Mouse (Mus musculus): Measurements from ENCODE around the gene Tnk1. TPM values are rescaled to one million over a fixed set of nuclear protein-coding genes. Genes with fewer than 3 reads are reported as not detected.

Tnk1 gene
- polyA plus RNA-seq, 1 experiment from 2014 or later = 0.32 TPM

GRCm38 (mm10) chr11:69804652-69804940 is 53.9 kb downstream of the Tnk1 start:
- Histone ChIP-seq H3K4me3 (ENCODE audit: low read depth, low read length) (no peak overlapping the region; the same call in 1 of the 2 replicates), H3K9me3 (replicated peaks; ENCODE audit: control insufficient read depth, low read length) (no peaks in the 10 kb centered on the region), H3K4me1 (ENCODE audit: control insufficient read depth, insufficient read depth, low read length) (peaks cover 37% of the 10 kb centered on the region), H3K27ac (ENCODE audit: low read depth, low read length) (no peak overlapping the region), H3K4me2 (ENCODE audit: low read length) (peak overlapping the region; percentile 98; the same call in 1 of the 2 replicates), H3K27me3 (replicated peaks; ENCODE audit: control insufficient read depth, insufficient read depth, low read length) (peaks cover 27% of the 10 kb centered on the region), H3K36me3 (ENCODE audit: control insufficient read depth, insufficient read depth, low read length) (no peaks in the 10 kb centered on the region), H3K9ac (ENCODE audit: low read length) (peak overlapping the region; percentile 25; the same call in 1 of the 2 replicates)
- peak; percentile 20 for DNase-seq (ENCODE audit: low spot score)
- no peak for ATAC-seq
- 5% methylated on average over 12 of the region's 12 CpGs for WGBS

- H3K9ac ChIP-seq (ENCODE audit: low read length) = peak overlapping the region; percentile 75
- under 1% methylated on average over 60 of the region's 60 CpGs for WGBS
- peaks cover 43% of the 10 kb centered on the region for H3K4me1 ChIP-seq (ENCODE audit: control insufficient read depth, insufficient read depth, low read length)
- no peaks in the 10 kb centered on the region for H3K9me3 ChIP-seq (replicated peaks; ENCODE audit: control insufficient read depth, low read length)
- peak; percentile 33 for ATAC-seq
- H3K4me2 ChIP-seq (ENCODE audit: low read length) = peak overlapping the region; percentile 98
- peak overlapping the region; percentile 70; the same call in 1 of the 2 replicates for H3K27ac ChIP-seq (ENCODE audit: low read depth, low read length)
- peak overlapping the region; percentile 56 for H3K4me3 ChIP-seq (ENCODE audit: low read depth, low read length)
- no peaks in the 10 kb centered on the region for H3K36me3 ChIP-seq (ENCODE audit: control insufficient read depth, insufficient read depth, low read length)
- peaks cover 27% of the 10 kb centered on the region for H3K27me3 ChIP-seq (replicated peaks; ENCODE audit: control insufficient read depth, insufficient read depth, low read length)
- peak; percentile 76 for DNase-seq (ENCODE audit: low spot score)
Measured at GRCm38 (mm10) chr11:69803786-69804651, 54.5 kb downstream of the Tnk1 start.

- Histone ChIP-seq H3K9ac (ENCODE audit: low read length) (peak overlapping the region; percentile 75), H3K9me3 (replicated peaks; ENCODE audit: control insufficient read depth, low read length) (no peaks in the 10 kb centered on the region), H3K36me3 (ENCODE audit: control insufficient read depth, insufficient read depth, low read length) (no peaks in the 10 kb centered on the region), H3K27me3 (replicated peaks; ENCODE audit: control insufficient read depth, insufficient read depth, low read length) (peaks cover 27% of the 10 kb centered on the region), H3K4me2 (ENCODE audit: low read length) (peak overlapping the region; percentile 98), H3K4me1 (ENCODE audit: control insufficient read depth, insufficient read depth, low read length) (peaks cover 46% of the 10 kb centered on the region), H3K27ac (ENCODE audit: low read depth, low read length) (peak overlapping the region; percentile 70; the same call in 1 of the 2 replicates), H3K4me3 (ENCODE audit: low read depth, low read length) (peak overlapping the region; percentile 56)
- DNase-seq (ENCODE audit: low spot score) = no peak
- WGBS = 2% methylated on average over 12 of the region's 12 CpGs
- 0 out of 2 replicates have a peak, but pooled peaks have one; percentile 1 for ATAC-seq
Measured at GRCm38 (mm10) chr11:69803328-69803727, 55.2 kb downstream of the Tnk1 start.

- Histone ChIP-seq H3K4me1 (ENCODE audit: control insufficient read depth, insufficient read depth, low read length) (peaks cover 46% of the 10 kb centered on the region), H3K36me3 (ENCODE audit: control insufficient read depth, insufficient read depth, low read length) (no peaks in the 10 kb centered on the region), H3K4me3 (ENCODE audit: low read depth, low read length) (peak overlapping the region; percentile 56), H3K9me3 (replicated peaks; ENCODE audit: control insufficient read depth, low read length) (no peaks in the 10 kb centered on the region), H3K9ac (ENCODE audit: low read length) (peak overlapping the region; percentile 75), H3K27me3 (replicated peaks; ENCODE audit: control insufficient read depth, insufficient read depth, low read length) (peaks cover 27% of the 10 kb centered on the region), H3K27ac (ENCODE audit: low read depth, low read length) (peak overlapping the region; percentile 70), H3K4me2 (ENCODE audit: low read length) (peak overlapping the region; percentile 98)
- WGBS = under 1% methylated on average over 33 of the region's 33 CpGs
- peak; percentile 29 for ATAC-seq
- peak; percentile 86 for DNase-seq (ENCODE audit: low spot score)
Measured at GRCm38 (mm10) chr11:69802648-69803105, 55.9 kb downstream of the Tnk1 start.

- DNase-seq (ENCODE audit: low spot score) = no peak
- no peaks in the 10 kb centered on the region for H3K36me3 ChIP-seq (ENCODE audit: control insufficient read depth, insufficient read depth, low read length)
- peaks cover 27% of the 10 kb centered on the region for H3K27me3 ChIP-seq (replicated peaks; ENCODE audit: control insufficient read depth, insufficient read depth, low read length)
- ATAC-seq = no peak
- peak within 1 kb of the TSS; percentile 56 for H3K4me3 ChIP-seq (ENCODE audit: low read depth, low read length)
- peak within 1 kb of the TSS; percentile 88 for H3K27ac ChIP-seq (ENCODE audit: low read depth, low read length)
- H3K4me1 ChIP-seq (ENCODE audit: control insufficient read depth, insufficient read depth, low read length) = peaks cover 46% of the 10 kb centered on the region
- H3K9ac ChIP-seq (ENCODE audit: low read length) = peak within 1 kb of the TSS; percentile 75
- peak within 1 kb of the TSS; percentile 98 for H3K4me2 ChIP-seq (ENCODE audit: low read length)
- H3K9me3 ChIP-seq (replicated peaks; ENCODE audit: control insufficient read depth, low read length) = no peaks in the 10 kb centered on the region
- WGBS = 1% methylated on average over 33 of the region's 33 CpGs
Measured at GRCm38 (mm10) chr11:69801379-69801977, 57.1 kb downstream of the Tnk1 start, which contains the start of gene Fgf11. Fgf11 (minus strand) TSS chr11:69801857.

Small RNA genes lying within 50 kb of the gene (microRNA-seq; reads per million reads assigned to microRNA genes)
- gene Mir6924 = not detected

Other genes with a start within 250 kb of the Tnk1 start
- not detected in 2 replicates for gene Shbg, start 240.8 kb downstream of the Tnk1 start, polyA plus RNA-seq (2014; fragmentation: Nextera tagmentation; extraction: Ambion mirVana)
- gene Sat2, start 236.7 kb downstream of the Tnk1 start, polyA plus RNA-seq (2014; fragmentation: Nextera tagmentation; extraction: Ambion mirVana) = 17.6 and 18.2 TPM in 2 replicates
- gene Fxr2, start 225.7 kb downstream of the Tnk1 start, polyA plus RNA-seq (2014; fragmentation: Nextera tagmentation; extraction: Ambion mirVana) = 34.2 and 35.0 TPM in 2 replicates
- not detected in 2 replicates for gene Sox15, start 203.4 kb downstream of the Tnk1 start, polyA plus RNA-seq (2014; fragmentation: Nextera tagmentation; extraction: Ambion mirVana)
- 72.9 and 83.0 TPM in 2 replicates for gene Mpdu1, start 196.1 kb downstream of the Tnk1 start, polyA plus RNA-seq (2014; fragmentation: Nextera tagmentation; extraction: Ambion mirVana)
- 8.2 and 9.6 TPM in 2 replicates for gene Cd68, start 192.6 kb downstream of the Tnk1 start, polyA plus RNA-seq (2014; fragmentation: Nextera tagmentation; extraction: Ambion mirVana)
- gene Eif4a1, start 186.3 kb downstream of the Tnk1 start, polyA plus RNA-seq (2014; fragmentation: Nextera tagmentation; extraction: Ambion mirVana) = 1,177 and 1,222 TPM in 2 replicates
- 81.8 and 88.2 TPM in 2 replicates for gene Senp3, start 176.6 kb downstream of the Tnk1 start, polyA plus RNA-seq (2014; fragmentation: Nextera tagmentation; extraction: Ambion mirVana)
- 0.53 TPM in 1 of 2 replicates, not detected in the other for gene Tnfsf13, start 172.9 kb downstream of the Tnk1 start, polyA plus RNA-seq (2014; fragmentation: Nextera tagmentation; extraction: Ambion mirVana)
- gene Tnfsf12, start 162.9 kb downstream of the Tnk1 start, polyA plus RNA-seq (2014; fragmentation: Nextera tagmentation; extraction: Ambion mirVana) = 2.2 and 2.7 TPM in 2 replicates
- 1.5 and 1.6 TPM in 2 replicates for gene Tnfsfm13, start 162.6 kb downstream of the Tnk1 start, polyA plus RNA-seq (2014; fragmentation: Nextera tagmentation; extraction: Ambion mirVana)
- gene Polr2a, start 100.1 kb downstream of the Tnk1 start, polyA plus RNA-seq (2014; fragmentation: Nextera tagmentation; extraction: Ambion mirVana) = 21.1 and 21.3 TPM in 2 replicates
- 0.56 TPM in 1 of 2 replicates, not detected in the other for gene Slc35g3, start 96.8 kb downstream of the Tnk1 start, polyA plus RNA-seq (2014; fragmentation: Nextera tagmentation; extraction: Ambion mirVana)
- 2.1 and 2.8 TPM in 2 replicates for gene Zbtb4, start 92.8 kb downstream of the Tnk1 start, polyA plus RNA-seq (2014; fragmentation: Nextera tagmentation; extraction: Ambion mirVana)
- 0.68 and 1.4 TPM in 2 replicates for gene Chrnb1, start 62.8 kb downstream of the Tnk1 start, polyA plus RNA-seq (2014; fragmentation: Nextera tagmentation; extraction: Ambion mirVana)
- gene Fgf11, start 56.9 kb downstream of the Tnk1 start, polyA plus RNA-seq (2014; fragmentation: Nextera tagmentation; extraction: Ambion mirVana) = 2.9 and 3.0 TPM in 2 replicates
- 0.15 and 0.52 TPM in 2 replicates for gene Tmem102, start 53.1 kb downstream of the Tnk1 start, polyA plus RNA-seq (2014; fragmentation: Nextera tagmentation; extraction: Ambion mirVana)
- not detected in 2 replicates for gene Gm39566, start 43.4 kb downstream of the Tnk1 start, polyA plus RNA-seq (2014; fragmentation: Nextera tagmentation; extraction: Ambion mirVana)
- gene Spem2, start 40.3 kb downstream of the Tnk1 start, polyA plus RNA-seq (2014; fragmentation: Nextera tagmentation; extraction: Ambion mirVana) = not detected in 2 replicates
- 0.39 TPM in 1 of 2 replicates, not detected in the other for gene Spem1, start 36.5 kb downstream of the Tnk1 start, polyA plus RNA-seq (2014; fragmentation: Nextera tagmentation; extraction: Ambion mirVana)
- gene Nlgn2, start 20.9 kb downstream of the Tnk1 start, polyA plus RNA-seq (2014; fragmentation: Nextera tagmentation; extraction: Ambion mirVana) = 15.7 and 18.4 TPM in 2 replicates
- gene Tmem256, start 20.2 kb downstream of the Tnk1 start, polyA plus RNA-seq (2014; fragmentation: Nextera tagmentation; extraction: Ambion mirVana) = 307 and 386 TPM in 2 replicates
- gene Plscr3, start 12.4 kb downstream of the Tnk1 start, polyA plus RNA-seq (2014; fragmentation: Nextera tagmentation; extraction: Ambion mirVana) = 44.3 and 49.0 TPM in 2 replicates
- not detected in 2 replicates for gene Tmem95, start 19.3 kb upstream of the Tnk1 start, polyA plus RNA-seq (2014; fragmentation: Nextera tagmentation; extraction: Ambion mirVana)
- gene Kctd11, start 22.7 kb upstream of the Tnk1 start, polyA plus RNA-seq (2014; fragmentation: Nextera tagmentation; extraction: Ambion mirVana) = 1.1 and 1.2 TPM in 2 replicates
- gene Acap1, start 36.8 kb upstream of the Tnk1 start, polyA plus RNA-seq (2014; fragmentation: Nextera tagmentation; extraction: Ambion mirVana) = 0.10 and 0.17 TPM in 2 replicates
- 15.0 and 18.6 TPM in 2 replicates for gene 2810408A11Rik, start 42.3 kb upstream of the Tnk1 start, polyA plus RNA-seq (2014; fragmentation: Nextera tagmentation; extraction: Ambion mirVana)
- gene Neurl4, start 42.3 kb upstream of the Tnk1 start, polyA plus RNA-seq (2014; fragmentation: Nextera tagmentation; extraction: Ambion mirVana) = 16.7 and 23.8 TPM in 2 replicates
- gene Gps2, start 55.2 kb upstream of the Tnk1 start, polyA plus RNA-seq (2014; fragmentation: Nextera tagmentation; extraction: Ambion mirVana) = 62.9 and 67.8 TPM in 2 replicates
- 1,251 and 1,277 TPM in 2 replicates for gene Eif5a, start 63.2 kb upstream of the Tnk1 start, polyA plus RNA-seq (2014; fragmentation: Nextera tagmentation; extraction: Ambion mirVana)
- 3.9 and 4.0 TPM in 2 replicates for gene Ybx2, start 77.1 kb upstream of the Tnk1 start, polyA plus RNA-seq (2014; fragmentation: Nextera tagmentation; extraction: Ambion mirVana)
- gene Slc2a4, start 89.5 kb upstream of the Tnk1 start, polyA plus RNA-seq (2014; fragmentation: Nextera tagmentation; extraction: Ambion mirVana) = 5.5 and 6.7 TPM in 2 replicates
- not detected in 2 replicates for gene Cldn7, start 106.0 kb upstream of the Tnk1 start, polyA plus RNA-seq (2014; fragmentation: Nextera tagmentation; extraction: Ambion mirVana)
- 24.0 and 26.1 TPM in 2 replicates for gene Ctdnep1, start 122.4 kb upstream of the Tnk1 start, polyA plus RNA-seq (2014; fragmentation: Nextera tagmentation; extraction: Ambion mirVana)
- 189 and 203 TPM in 2 replicates for gene Elp5, start 123.8 kb upstream of the Tnk1 start, polyA plus RNA-seq (2014; fragmentation: Nextera tagmentation; extraction: Ambion mirVana)
- gene Gabarap, start 132.4 kb upstream of the Tnk1 start, polyA plus RNA-seq (2014; fragmentation: Nextera tagmentation; extraction: Ambion mirVana) = 701 and 779 TPM in 2 replicates
- gene Phf23, start 137.0 kb upstream of the Tnk1 start, polyA plus RNA-seq (2014; fragmentation: Nextera tagmentation; extraction: Ambion mirVana) = 49.4 and 49.6 TPM in 2 replicates
- gene Dvl2, start 141.9 kb upstream of the Tnk1 start, polyA plus RNA-seq (2014; fragmentation: Nextera tagmentation; extraction: Ambion mirVana) = 19.7 and 25.7 TPM in 2 replicates
- 53.3 and 58.4 TPM in 2 replicates for gene Acadvl, start 156.7 kb upstream of the Tnk1 start, polyA plus RNA-seq (2014; fragmentation: Nextera tagmentation; extraction: Ambion mirVana)
- 19.3 and 21.0 TPM in 2 replicates for gene Dlg4, start 158.2 kb upstream of the Tnk1 start, polyA plus RNA-seq (2014; fragmentation: Nextera tagmentation; extraction: Ambion mirVana)
- gene Asgr1, start 195.4 kb upstream of the Tnk1 start, polyA plus RNA-seq (2014; fragmentation: Nextera tagmentation; extraction: Ambion mirVana) = 2.0 and 2.1 TPM in 2 replicates
- gene Asgr2, start 233.9 kb upstream of the Tnk1 start, polyA plus RNA-seq (2014; fragmentation: Nextera tagmentation; extraction: Ambion mirVana) = not detected in 2 replicates

Measured in forebrain, embryonic 14.5 days (tissue).